Mouse (Mus musculus) neural tube, embryonic 11.5 days (tissue): ENCODE measurements around the gene Tsnaxip1. TPM values are rescaled to one million over a fixed set of nuclear protein-coding genes. Genes with fewer than 3 reads are reported as not detected.
A peak's percentile ranks its signal among the peaks of the same experiment; 100 is the strongest.

Experiments used
- ATAC-seq: fragments of 200-750 bp; cut with Nextera tagmentation; 2 replicates; pipeline ENCODE4 v1.8.0; 2017; ENCODE audit warnings: moderate number of reproducible peaks, mild to moderate bottlenecking, moderate TSS enrichment, moderate library complexity; ENCODE audit not compliant: insufficient read depth, low FRiP score, low TSS enrichment
- DNase-seq: peaks from one replicate; pipeline ENCODE4 v3.0.0-alpha.2; 2015; ENCODE audit warnings: low spot score
- H3K27ac ChIP-seq: fragments of 300-500 bp; sonication (generic); 2 replicates; pipeline ENCODE4 v1.5.1; 2014; ENCODE audit warnings: low read depth, mild to moderate bottlenecking, low read length
- H3K27me3 ChIP-seq: fragments of 300-500 bp; sonication (generic); 2 replicates; pipeline ENCODE4 v1.6.1; 2014; ENCODE audit warnings: mild to moderate bottlenecking, low read length, mixed read lengths; ENCODE audit not compliant: control insufficient read depth, insufficient read depth
- H3K36me3 ChIP-seq: fragments of 300-500 bp; sonication (generic); 2 replicates; pipeline ENCODE4 v1.6.1; 2014; ENCODE audit warnings: mild to moderate bottlenecking, low read length, moderate library complexity, mixed read lengths; ENCODE audit not compliant: control insufficient read depth, insufficient read depth
- H3K4me1 ChIP-seq: fragments of 300-500 bp; sonication (generic); 2 replicates; pipeline ENCODE4 v1.6.1; 2014; ENCODE audit warnings: low read length, mixed read lengths; ENCODE audit not compliant: control insufficient read depth, insufficient read depth
- H3K4me2 ChIP-seq: fragments of 300-500 bp; sonication (generic); 2 replicates; pipeline ENCODE4 v1.6.1; 2014; ENCODE audit warnings: low read depth, mild to moderate bottlenecking, moderate library complexity
- H3K4me3 ChIP-seq: fragments of 300-500 bp; sonication (generic); 2 replicates; pipeline ENCODE4 v1.5.1; 2014; ENCODE audit warnings: low read depth, low read length
- H3K9ac ChIP-seq: fragments of 300-500 bp; sonication (generic); 2 replicates; pipeline ENCODE4 v1.6.1; 2014; ENCODE audit warnings: mild to moderate bottlenecking, low read length
- H3K9me3 ChIP-seq: fragments of 300-500 bp; sonication (generic); 2 replicates; pipeline ENCODE4 v1.6.1; 2016; ENCODE audit warnings: low read length; ENCODE audit not compliant: control insufficient read depth
- WGBS: fragments of 180-500 bp; shearing (Covaris S2); extraction: QIAGEN DNeasy Blood & Tissue Kit; methylation state at CpG from one replicate; pipeline ENCODE4 v1.1.7; 2014; 5-methylcytosine and 5-hydroxymethylcytosine counted together
- polyA plus RNA-seq: library from polyadenylated mRNA; unstranded; fragments of >200 nt; fragmentation: Nextera tagmentation; extraction: Ambion mirVana; gene quantifications from 2 replicates; pipeline ENCODE4 v1.2.1, GENCODE M21; 2014

Gene Tsnaxip1
- 0.18 and 0.24 TPM in 2 replicates for polyA plus RNA-seq

DNA sequence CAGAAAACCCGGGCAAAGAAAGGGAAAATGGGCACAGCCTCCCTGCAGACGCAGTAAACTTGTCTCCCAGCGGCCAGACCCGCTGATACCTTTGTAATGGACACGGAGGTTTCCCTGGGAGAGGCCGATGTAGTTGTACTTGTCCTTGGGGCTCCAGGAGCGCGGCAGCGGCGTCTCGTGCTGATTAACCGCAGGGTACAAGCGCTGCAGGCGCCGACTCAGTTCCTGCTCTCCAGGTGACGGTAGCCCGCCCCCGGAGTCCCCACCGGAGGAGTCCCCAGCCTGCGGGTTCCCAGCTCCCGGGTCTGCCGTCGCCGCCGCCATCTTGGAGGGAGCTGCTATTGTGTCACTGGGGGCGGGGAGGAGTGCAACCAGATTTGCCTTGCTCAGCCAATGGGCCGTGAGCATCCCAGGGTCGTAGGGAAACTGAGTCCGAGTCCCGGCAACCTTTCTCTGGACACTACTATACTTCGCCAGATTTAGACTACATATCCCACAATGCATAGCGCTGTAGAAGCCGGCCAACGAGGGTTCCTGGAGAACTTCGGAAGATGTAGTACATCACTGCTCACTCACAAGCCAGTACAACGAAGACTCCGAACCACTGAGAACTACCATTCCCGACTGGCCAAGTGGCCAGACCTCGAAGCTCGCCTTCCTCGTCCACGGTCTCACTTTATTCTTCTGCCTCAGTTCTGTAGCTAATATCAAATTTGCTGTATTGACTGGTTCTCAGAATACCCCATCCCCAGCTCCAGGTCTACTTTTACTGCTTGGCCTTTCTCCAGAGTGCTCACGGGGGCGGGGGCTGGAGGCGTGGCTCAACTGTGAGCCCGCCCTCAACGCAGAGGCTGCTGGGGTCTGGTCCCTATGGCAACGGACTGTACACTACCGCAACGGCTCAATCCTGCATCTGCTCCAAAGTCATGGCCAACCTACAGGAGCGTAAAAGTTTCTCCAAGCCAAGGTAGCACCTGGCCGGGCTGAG, at the start of gene Tsnaxip1, which contains the start of gene Ranbp10:
Gene Tsnaxip1 (plus strand): TSS at position 871 of the 988 bp plus-strand sequence.
Gene Ranbp10 (minus strand): TSS at position 490 of the 988 bp plus-strand sequence.
- peaks cover 8% of the 10 kb centered on the region for H3K4me1 ChIP-seq
- no peak within 1 kb of the TSS for H3K27ac ChIP-seq
- DNase-seq (peak; percentile 94), ATAC-seq (peak; percentile 98)
- H3K9ac ChIP-seq, result peak within 1 kb of the TSS; percentile 90
- H3K36me3 ChIP-seq, result peaks cover 4% of the 10 kb centered on the region
- H3K4me3 ChIP-seq, result peak within 1 kb of the TSS; percentile 96
- under 1% methylated on average over 52 of the region's 52 CpGs for WGBS
- no peaks in the 10 kb centered on the region for H3K27me3 ChIP-seq
- H3K4me2 ChIP-seq, result peak within 1 kb of the TSS; percentile 84
- no peaks in the 10 kb centered on the region for H3K9me3 ChIP-seq

DNA sequence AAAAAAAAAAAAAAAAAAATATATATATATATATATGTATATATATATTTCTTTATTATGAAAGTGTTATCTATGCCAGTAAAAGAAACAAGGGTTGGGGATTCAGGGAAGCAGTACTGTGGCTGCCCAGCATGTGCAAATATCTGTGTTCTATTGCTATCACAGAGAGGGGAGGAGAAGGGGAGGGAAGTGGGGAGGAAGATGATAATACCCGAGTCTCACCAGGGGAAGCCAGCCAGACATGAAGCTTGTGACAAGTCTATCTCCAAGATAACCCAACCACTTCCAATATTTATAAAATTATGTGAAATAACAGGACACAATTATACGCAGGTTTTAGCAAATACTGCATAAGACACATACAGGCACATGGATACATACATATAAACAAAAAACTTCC, 49.7 kb upstream of the Tsnaxip1 start:
- Histone ChIP-seq H3K4me2 (no peak overlapping the region), H3K9me3 (no peaks in the 10 kb centered on the region), H3K27me3 (no peaks in the 10 kb centered on the region), H3K9ac (no peak overlapping the region), H3K27ac (no peak overlapping the region), H3K36me3 (peaks cover 27% of the 10 kb centered on the region), H3K4me1 (no peaks in the 10 kb centered on the region), H3K4me3 (no peak overlapping the region)
- WGBS, result 90% methylated on average over 2 of the region's 2 CpGs
- DNase-seq, result no peak
- ATAC-seq, result no peak

DNA sequence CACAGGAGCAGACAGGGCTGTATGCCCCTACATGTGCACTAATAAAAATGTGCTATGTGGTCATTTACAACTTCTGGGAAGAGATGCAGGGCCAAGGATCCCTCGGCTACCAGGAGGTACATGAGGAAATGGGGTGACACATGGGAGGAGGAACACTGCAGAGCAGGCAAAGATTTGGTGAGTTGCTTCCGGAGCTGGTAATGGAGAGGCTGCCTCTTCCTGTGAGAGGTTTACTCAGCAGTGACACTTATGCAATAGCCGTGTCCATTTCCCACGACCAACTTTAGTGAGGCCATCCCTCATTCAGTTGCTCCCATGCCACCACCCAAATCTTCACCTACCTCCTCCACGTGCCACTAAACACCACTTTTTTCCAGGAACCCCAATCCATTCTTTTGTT, 47.2 kb upstream of the Tsnaxip1 start:
- peaks cover 12% of the 10 kb centered on the region for H3K36me3 ChIP-seq
- H3K9ac ChIP-seq, result no peak overlapping the region
- H3K27ac ChIP-seq, result no peak overlapping the region
- ATAC-seq (no peak), DNase-seq (no peak)
- no peaks in the 10 kb centered on the region for H3K9me3 ChIP-seq
- 91% methylated on average over 5 of the region's 5 CpGs for WGBS
- no peak overlapping the region for H3K4me3 ChIP-seq
- no peaks in the 10 kb centered on the region for H3K27me3 ChIP-seq
- no peaks in the 10 kb centered on the region for H3K4me1 ChIP-seq
- H3K4me2 ChIP-seq, result no peak overlapping the region

DNA sequence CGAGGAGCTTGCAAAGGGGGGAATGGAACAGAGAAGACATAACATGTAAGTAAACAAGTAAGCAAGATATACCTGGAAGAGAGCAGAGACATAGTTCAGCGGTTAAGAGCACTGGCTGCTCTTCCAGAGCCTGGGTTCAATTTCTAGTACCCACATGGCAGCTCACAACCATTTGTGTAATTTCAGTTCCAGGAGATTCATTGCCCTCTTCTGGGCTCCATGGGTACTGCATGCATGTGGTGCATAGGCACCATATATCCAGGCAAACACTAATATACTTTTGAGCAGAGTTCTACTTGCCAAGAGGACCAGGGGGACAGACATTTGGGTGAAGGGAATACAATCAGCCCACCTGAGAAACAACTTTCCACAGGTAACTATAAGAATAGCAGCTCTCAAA, 39.3 kb upstream of the Tsnaxip1 start:
- H3K36me3 ChIP-seq, result no peaks in the 10 kb centered on the region
- no peaks in the 10 kb centered on the region for H3K4me1 ChIP-seq
- ATAC-seq (no peak), DNase-seq (peak; percentile 66)
- WGBS, result 86% methylated on average over 2 of the region's 2 CpGs
- H3K9me3 ChIP-seq, result no peaks in the 10 kb centered on the region
- H3K4me2 ChIP-seq, result no peak overlapping the region
- H3K4me3 ChIP-seq, result no peak overlapping the region
- H3K27ac ChIP-seq, result no peak overlapping the region
- no peak overlapping the region for H3K9ac ChIP-seq
- H3K27me3 ChIP-seq, result no peaks in the 10 kb centered on the region

DNA sequence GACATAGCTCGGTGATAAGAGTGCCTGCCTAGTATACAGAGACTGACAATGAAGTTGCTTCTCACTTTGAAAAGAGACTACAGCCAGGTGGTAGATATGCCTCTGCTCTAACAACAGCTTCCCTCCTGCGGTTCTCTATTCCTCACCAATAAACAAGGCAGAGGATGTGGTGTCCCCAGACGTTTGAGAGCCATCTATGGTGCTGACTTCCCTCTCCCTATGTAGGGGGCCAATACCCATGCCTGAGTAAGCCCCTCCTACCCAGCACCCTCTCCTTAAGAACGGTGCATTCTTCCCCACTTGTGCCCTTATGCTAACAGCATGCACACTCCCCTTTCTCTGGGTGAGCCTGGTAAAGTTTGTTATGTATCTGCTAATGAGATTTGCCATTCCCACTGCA, 38.6 kb upstream of the Tsnaxip1 start:
- H3K36me3 ChIP-seq, result no peaks in the 10 kb centered on the region
- H3K9me3 ChIP-seq, result no peaks in the 10 kb centered on the region
- no peak overlapping the region for H3K27ac ChIP-seq
- no peak overlapping the region for H3K4me3 ChIP-seq
- H3K4me2 ChIP-seq, result no peak overlapping the region
- ATAC-seq, result no peak
- no peak overlapping the region for H3K9ac ChIP-seq
- no peaks in the 10 kb centered on the region for H3K27me3 ChIP-seq
- WGBS, result 57% methylated on average over 4 of the region's 4 CpGs
- no peak for DNase-seq
- H3K4me1 ChIP-seq, result no peaks in the 10 kb centered on the region

DNA sequence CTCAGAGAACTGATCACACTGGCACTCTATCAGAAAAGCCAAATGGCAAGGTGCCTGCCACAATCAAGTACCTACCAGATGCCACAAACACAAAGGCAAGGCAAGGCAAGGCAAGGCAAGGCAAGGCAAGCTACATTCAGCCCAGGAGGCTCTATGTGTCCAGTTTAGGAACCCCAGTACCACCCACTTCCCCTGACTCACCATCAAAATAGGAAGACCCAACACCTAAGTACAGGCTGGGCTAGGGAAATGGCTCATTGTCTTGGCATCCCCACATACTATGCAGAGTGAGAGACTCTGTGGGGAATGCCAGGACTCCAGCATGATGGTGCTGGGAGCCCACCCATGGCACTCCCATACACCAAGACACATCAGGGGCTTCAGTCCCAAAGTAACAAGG, 37.9 kb upstream of the Tsnaxip1 start:
- Histone ChIP-seq H3K27ac (no peak overlapping the region), H3K4me3 (no peak overlapping the region), H3K4me2 (no peak overlapping the region), H3K9me3 (no peaks in the 10 kb centered on the region), H3K27me3 (no peaks in the 10 kb centered on the region), H3K36me3 (no peaks in the 10 kb centered on the region), H3K9ac (no peak overlapping the region), H3K4me1 (no peaks in the 10 kb centered on the region)
- no peak for DNase-seq
- no peak for ATAC-seq

DNA sequence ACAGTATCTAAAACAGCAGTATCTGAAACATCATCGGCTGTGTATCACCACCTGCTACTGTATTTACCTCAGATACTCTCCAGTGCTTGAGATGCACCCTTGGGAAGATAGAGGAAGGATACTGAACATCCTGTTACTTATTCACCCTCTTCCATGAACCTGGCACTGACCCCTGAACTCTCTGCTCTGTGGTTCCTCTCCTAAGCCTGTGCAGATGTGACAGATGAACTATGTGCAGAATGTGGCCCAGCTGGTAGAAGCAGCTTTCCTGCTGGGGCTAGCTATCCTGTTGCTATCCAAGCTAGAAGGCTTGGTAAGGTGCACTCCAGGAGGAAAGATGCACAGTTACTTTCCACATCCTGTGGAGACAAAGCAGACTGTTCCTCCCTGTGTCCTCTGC, 34.2 kb upstream of the Tsnaxip1 start:
- H3K4me3 ChIP-seq, result no peak overlapping the region
- no peak overlapping the region for H3K27ac ChIP-seq
- no peak overlapping the region for H3K9ac ChIP-seq
- no peak overlapping the region for H3K4me2 ChIP-seq
- WGBS, result 88% methylated on average over 1 of the region's 1 CpGs
- no peaks in the 10 kb centered on the region for H3K27me3 ChIP-seq
- no peaks in the 10 kb centered on the region for H3K36me3 ChIP-seq
- DNase-seq (no peak), ATAC-seq (no peak)
- H3K4me1 ChIP-seq, result no peaks in the 10 kb centered on the region
- no peaks in the 10 kb centered on the region for H3K9me3 ChIP-seq

DNA sequence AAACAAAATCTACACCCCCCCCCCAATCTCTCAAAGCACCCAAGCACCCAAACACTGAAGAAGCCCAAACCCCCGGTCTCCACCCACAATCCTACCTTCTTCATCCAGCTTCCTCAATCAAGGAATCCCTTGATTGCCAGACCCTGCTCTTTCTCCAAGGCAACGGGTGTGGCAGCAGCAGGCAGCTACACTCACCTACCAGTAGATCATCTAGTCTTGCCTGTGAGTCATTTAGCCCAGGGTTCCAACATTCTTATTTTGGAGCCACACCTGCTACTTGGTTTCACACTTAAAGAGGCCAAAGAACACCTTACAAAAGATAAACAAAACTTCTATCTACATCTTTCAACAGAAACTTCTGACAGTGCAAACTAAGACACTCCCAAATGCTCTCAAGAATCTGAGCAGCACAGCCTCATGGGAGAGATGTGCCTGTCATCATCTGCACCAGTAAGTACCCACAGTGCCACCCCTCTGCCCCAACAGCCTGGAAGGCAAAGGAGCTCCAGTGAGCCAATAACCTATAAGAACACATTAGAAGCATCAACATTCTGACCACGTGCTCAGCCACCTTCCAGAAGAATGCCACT, 33.4 kb upstream of the Tsnaxip1 start:
- H3K4me3 ChIP-seq, result no peak overlapping the region
- no peak overlapping the region for H3K4me2 ChIP-seq
- WGBS, result 86% methylated on average over 3 of the region's 3 CpGs
- H3K9me3 ChIP-seq, result no peaks in the 10 kb centered on the region
- ATAC-seq, result no peak
- H3K36me3 ChIP-seq, result no peaks in the 10 kb centered on the region
- H3K27ac ChIP-seq, result no peak overlapping the region
- H3K27me3 ChIP-seq, result no peaks in the 10 kb centered on the region
- no peaks in the 10 kb centered on the region for H3K4me1 ChIP-seq
- DNase-seq, result no peak
- no peak overlapping the region for H3K9ac ChIP-seq
